In the genomic region with DNA sequence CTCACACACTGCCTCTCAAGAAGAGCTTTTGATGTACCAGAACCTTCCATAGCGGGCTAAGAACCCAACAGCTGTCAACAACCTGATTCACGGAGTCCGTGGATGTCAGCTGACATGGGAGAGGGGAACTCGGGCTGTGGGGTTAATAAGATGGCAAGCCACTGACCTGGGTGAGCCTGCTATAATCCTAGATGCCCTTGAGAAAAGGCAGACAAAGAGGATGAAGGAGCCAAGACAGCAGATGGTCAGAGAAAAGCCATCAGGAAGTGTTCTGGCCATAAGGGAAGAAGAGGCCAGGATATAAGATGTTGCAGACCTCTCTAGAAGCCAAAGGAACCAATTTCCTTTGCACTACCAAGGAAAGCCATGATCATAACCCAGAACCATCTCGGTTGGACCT, we compare ENCODE assay signal across 34 mouse cellular contexts. TPM values are rescaled to one million over a fixed set of nuclear protein-coding genes. Genes with fewer than 3 reads are reported as not detected.
"Had no signal": no experiment of that assay in that cellular context is flagged by ENCODE, and none has a peak within 500 bp of the region (broad histone marks: within the 10 kb centered on the region; RNA-seq: fewer than 3 reads in every experiment).

No protein-coding gene starts in this region.

- ATAC-seq: hindbrain, embryonic 16.5 days; intestine, embryonic 16.5 days; liver, embryonic 12.5 days had no signal

- H3K9ac ChIP-seq: heart, embryonic 13.5 days; heart, embryonic 15.5 days; hindbrain, embryonic 12.5 days; hindbrain, embryonic 14.5 days; kidney, embryonic 15.5 days; limb, embryonic 13.5 days; limb, embryonic 15.5 days; liver, embryonic 12.5 days had no signal

- H3K4me1 ChIP-seq: heart, embryonic 13.5 days; heart, embryonic 15.5 days; hindbrain, embryonic 12.5 days; liver, embryonic 12.5 days had no signal

- H3K4me3 ChIP-seq: heart, adult 2 months; heart, embryonic 13.5 days; heart, embryonic 15.5 days; hindbrain, embryonic 12.5 days; kidney, embryonic 15.5 days; limb, embryonic 13.5 days; limb, embryonic 15.5 days; liver, embryonic 12.5 days had no signal

- H3K4me2 ChIP-seq: heart, embryonic 11.5 days; heart, embryonic 13.5 days; heart, embryonic 15.5 days; hindbrain, embryonic 12.5 days; hindbrain, embryonic 14.5 days; kidney, embryonic 15.5 days; limb, embryonic 13.5 days; limb, embryonic 15.5 days; liver, embryonic 12.5 days had no signal

- H3K9me3 ChIP-seq: heart, embryonic 13.5 days; heart, embryonic 15.5 days; hindbrain, embryonic 12.5 days; kidney, embryonic 15.5 days; limb, embryonic 13.5 days; limb, embryonic 15.5 days; liver, embryonic 12.5 days had no signal

- H3K27ac ChIP-seq: heart, adult 2 months; heart, embryonic 13.5 days; heart, embryonic 15.5 days; hindbrain, embryonic 12.5 days; hindbrain, embryonic 14.5 days; kidney, embryonic 15.5 days; kidney, postnatal 0 days; limb, embryonic 13.5 days; limb, embryonic 15.5 days; liver, embryonic 12.5 days had no signal

- H3K36me3 ChIP-seq: heart, embryonic 13.5 days; heart, embryonic 15.5 days; hindbrain, embryonic 12.5 days; kidney, embryonic 15.5 days; limb, embryonic 13.5 days; limb, embryonic 15.5 days; liver, embryonic 12.5 days had no signal

- H3K27me3 ChIP-seq: heart, embryonic 13.5 days; hindbrain, embryonic 12.5 days; kidney, embryonic 15.5 days; limb, embryonic 13.5 days; limb, embryonic 15.5 days; liver, embryonic 12.5 days had no signal

- DNase-seq: gastrocnemius, postnatal 36 days; heart, adult 11 months; heart, adult 2 months; heart, postnatal 14 days; heart, postnatal 36 days; kidney, adult 11 months; kidney, adult 2 months; kidney, adult 9 months; kidney, postnatal 14 days; kidney, postnatal 36 days; layer of hippocampus, adult 9-11 months; layer of hippocampus, postnatal 36 days; left cerebral cortex, postnatal 4 days had no signal

RNA-seq across cellular contexts. Expression of a gene that starts 45.6 kb away (rescaled TPM):
- total RNA-seq: heart, adult 2 months; hematopoietic stem cell, adult 5-6 weeks; liver, adult 2 months had no signal
- polyA plus RNA-seq: liver, adult 2 months had no signal

RNA-seq across cellular contexts. Expression of a gene that starts 56.0 kb away (rescaled TPM):
- total RNA-seq: gastrocnemius, adult 8-10 months; gastrocnemius, postnatal 36 days; heart, adult 2 months; heart, postnatal 14 days; heart, postnatal 36 days; hematopoietic stem cell, adult 5-6 weeks; layer of hippocampus, adult 8-10 months; layer of hippocampus, postnatal 36 days; left cerebral cortex, adult 18-20 months; liver, adult 2 months had no signal
- polyA plus RNA-seq: heart, embryonic 11.5 days; heart, embryonic 13.5 days; heart, embryonic 15.5 days; heart, postnatal 0 days; intestine, embryonic 14.5 days; intestine, embryonic 16.5 days; kidney, embryonic 15.5 days; kidney, postnatal 0 days; large intestine, adult 2 months; limb, embryonic 11.5 days; limb, embryonic 13.5 days; limb, embryonic 15.5 days; liver, adult 2 months; liver, embryonic 12.5 days had no signal
